Mouse (Mus musculus): ENCODE results near the gene Mogs. TPM values are rescaled to one million over a fixed set of nuclear protein-coding genes. Genes with fewer than 3 reads are reported as not detected.

Mogs gene
- total and polyA plus RNA-seq, 3 experiments: 150 to 209 TPM; not detected in 1

DNA sequence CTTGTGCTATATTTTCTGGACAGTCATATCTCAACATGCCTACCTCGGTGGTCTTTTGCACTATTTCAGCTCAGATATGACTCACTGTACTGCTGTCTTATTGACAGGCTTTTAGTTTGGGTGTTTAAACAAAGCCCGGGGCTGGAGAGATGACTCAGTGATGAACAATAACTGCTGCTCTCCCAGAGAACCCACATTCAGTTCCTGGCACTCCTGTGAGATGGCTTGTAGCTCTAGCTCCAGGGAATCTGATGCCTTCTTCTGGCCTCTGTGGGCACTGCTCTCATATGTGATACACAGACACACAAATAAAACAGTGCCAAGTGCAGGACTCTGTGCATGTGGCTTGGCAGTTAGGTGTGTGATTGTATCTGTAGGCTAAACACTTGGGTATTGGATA lies 29.9 kb downstream of the Mogs start:
- H3K27me3 ChIP-seq (ENCODE audit: control insufficient read depth in 1 of 2, insufficient read depth in 2 of 2, low read length in 2 of 2): no peaks in the 10 kb centered on the region
- H3K9ac ChIP-seq (ENCODE audit: control insufficient read depth, low read depth, low read length, poor library complexity, severe bottlenecking): no peak overlapping the region
- H3K79me2 ChIP-seq (ENCODE audit: control insufficient read depth, insufficient read depth, low read length, poor library complexity): no peaks in the 10 kb centered on the region
- H3K9me3 ChIP-seq (replicated peaks; ENCODE audit: insufficient read depth, low read length): no peaks in the 10 kb centered on the region
- no peak overlapping the region for H3K27ac ChIP-seq (ENCODE audit: control insufficient read depth, low read depth, low read length)
- H3K4me3 ChIP-seq (ENCODE audit: control insufficient read depth in 1 of 2, insufficient read depth in 1 of 2, low read depth in 2 of 2, low read length in 2 of 2): no peak overlapping the region
- no peak for TF ChIP-seq ELF1 (IDR thresholded peaks at IDR 0.05; ENCODE audit: low read depth, low read length)
- TF ChIP-seq BHLHE40 (IDR thresholded peaks at IDR 0.05; ENCODE audit: borderline replicate concordance, low read depth, low read length): no peak
- TF ChIP-seq MAFK (IDR thresholded peaks at IDR 0.05; ENCODE audit: borderline replicate concordance, low read depth, low read length): no peak
- no peak for TF ChIP-seq RCOR1 (IDR thresholded peaks at IDR 0.05; ENCODE audit: low read depth, low read length)
- no peak for TF ChIP-seq E2F4 (IDR thresholded peaks at IDR 0.05; ENCODE audit: borderline replicate concordance, low read depth, low read length)
- no peak for TF ChIP-seq TAL1 (IDR thresholded peaks at IDR 0.05; ENCODE audit: low read length)
- no peaks in the 10 kb centered on the region for H3K36me3 ChIP-seq (ENCODE audit: control insufficient read depth in 1 of 2, insufficient read depth in 2 of 2, low read length in 2 of 2)
- no peaks in the 10 kb centered on the region for H3K4me1 ChIP-seq (ENCODE audit: control insufficient read depth in 1 of 2, insufficient read depth in 2 of 2, low read length in 2 of 2)
- DNase-seq (ENCODE audit: low read depth, low spot score): no peak

DNA sequence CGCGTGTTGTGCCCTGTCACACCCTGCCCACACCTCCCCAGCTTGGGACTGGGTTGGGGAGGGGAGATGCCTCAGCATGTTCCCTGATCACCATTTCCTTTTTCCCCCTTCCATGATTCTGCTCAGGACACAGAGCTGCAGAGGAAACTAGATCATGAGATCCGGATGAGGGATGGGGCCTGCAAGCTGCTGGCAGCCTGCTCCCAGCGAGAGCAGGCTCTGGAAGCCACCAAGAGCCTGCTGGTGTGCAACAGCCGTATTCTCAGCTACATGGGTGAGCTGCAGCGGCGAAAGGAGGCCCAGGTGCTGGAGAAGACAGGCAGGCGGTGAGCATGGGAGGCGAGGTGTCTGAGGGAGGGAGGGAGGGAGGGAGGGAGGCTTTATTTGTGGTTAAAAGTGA lies 30.5 kb downstream of the Mogs start:
- Histone ChIP-seq H3K9me3 (replicated peaks; ENCODE audit: insufficient read depth, low read length) (no peaks in the 10 kb centered on the region), H3K9ac (ENCODE audit: control insufficient read depth, low read depth, low read length, poor library complexity, severe bottlenecking) (no peak overlapping the region), H3K4me1 (ENCODE audit: control insufficient read depth in 1 of 2, insufficient read depth in 2 of 2, low read length in 2 of 2) (no peaks in the 10 kb centered on the region), H3K4me3 (ENCODE audit: control insufficient read depth in 1 of 2, insufficient read depth in 1 of 2, low read depth in 2 of 2, low read length in 2 of 2) (no peak overlapping the region), H3K27me3 (ENCODE audit: control insufficient read depth in 1 of 2, insufficient read depth in 2 of 2, low read length in 2 of 2) (no peaks in the 10 kb centered on the region), H3K27ac (ENCODE audit: control insufficient read depth, low read depth, low read length) (no peak overlapping the region), H3K36me3 (ENCODE audit: control insufficient read depth in 1 of 2, insufficient read depth in 2 of 2, low read length in 2 of 2) (no peaks in the 10 kb centered on the region), H3K79me2 (ENCODE audit: control insufficient read depth, insufficient read depth, low read length, poor library complexity) (no peaks in the 10 kb centered on the region)
- TF ChIP-seq CTCF (IDR thresholded peaks at IDR 0.05 in 2 of 3, conservative IDR thresholded peaks at IDR 0.05 in 1 of 3; ENCODE audit: control insufficient read depth in 1 of 3, insufficient read depth in 1 of 3, low read depth in 2 of 3, low read length in 3 of 3, poor library complexity in 1 of 3, severe bottlenecking in 1 of 3) (no peak), ETS1 (IDR thresholded peaks at IDR 0.05; ENCODE audit: low read depth, low read length) (no peak)
- DNase-seq (ENCODE audit: low read depth, low spot score): no peak

DNA sequence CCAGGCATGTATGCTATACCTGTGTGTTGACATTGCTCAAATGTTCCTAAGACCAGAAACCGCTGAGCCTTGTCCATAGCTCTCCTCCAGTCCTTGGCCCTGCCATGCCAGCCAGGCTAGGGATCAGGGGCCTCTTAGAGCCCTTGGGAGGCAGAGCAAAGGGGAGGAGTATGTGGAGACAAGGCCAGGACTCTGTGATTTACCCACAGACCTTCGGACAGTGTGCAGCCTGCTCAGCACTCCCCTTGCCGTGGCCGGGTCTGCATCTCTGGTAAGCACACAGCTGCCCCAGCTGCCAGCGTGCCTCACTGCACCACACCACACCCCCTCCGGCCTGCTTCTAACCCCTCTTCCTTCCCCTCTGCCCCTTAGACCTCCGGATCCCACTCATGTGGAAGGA lies 32.0 kb downstream of the Mogs start:
- DNase-seq (ENCODE audit: low read depth, low spot score): no peak

More for the DNA sequence above, 32.0 kb downstream of the Mogs start:
- no peak for TF ChIP-seq TCF12 (IDR thresholded peaks at IDR 0.05; ENCODE audit: low read depth, low read length)
- no peak for TF ChIP-seq USF2 (IDR thresholded peaks at IDR 0.05; ENCODE audit: borderline replicate concordance in 1 of 2, insufficient read depth in 1 of 2, low read depth in 1 of 2, low read length in 2 of 2)
- no peak for TF ChIP-seq MYB (IDR thresholded peaks at IDR 0.05; ENCODE audit: low read depth, low read length)
- no peak for TF ChIP-seq ZMIZ1 (IDR thresholded peaks at IDR 0.05; ENCODE audit: low read depth, low read length)
- no peak for TF ChIP-seq UBTF (IDR thresholded peaks at IDR 0.05; ENCODE audit: borderline replicate concordance, insufficient read depth, low read depth, low read length)
- TF ChIP-seq GATA1 (IDR thresholded peaks at IDR 0.05; ENCODE audit: low read depth, low read length): no peak
- Histone ChIP-seq H3K79me2 (ENCODE audit: control insufficient read depth, insufficient read depth, low read length, poor library complexity) (no peaks in the 10 kb centered on the region), H3K27ac (ENCODE audit: control insufficient read depth, low read depth, low read length) (no peak overlapping the region), H3K4me1 (ENCODE audit: control insufficient read depth in 1 of 2, insufficient read depth in 2 of 2, low read length in 2 of 2) (no peaks in the 10 kb centered on the region), H3K9me3 (replicated peaks; ENCODE audit: insufficient read depth, low read length) (no peaks in the 10 kb centered on the region), H3K4me3 (ENCODE audit: control insufficient read depth in 1 of 2, insufficient read depth in 1 of 2, low read depth in 2 of 2, low read length in 2 of 2) (no peak overlapping the region), H3K27me3 (ENCODE audit: control insufficient read depth in 1 of 2, insufficient read depth in 2 of 2, low read length in 2 of 2) (no peaks in the 10 kb centered on the region), H3K36me3 (ENCODE audit: control insufficient read depth in 1 of 2, insufficient read depth in 2 of 2, low read length in 2 of 2) (no peaks in the 10 kb centered on the region), H3K9ac (ENCODE audit: control insufficient read depth, low read depth, low read length, poor library complexity, severe bottlenecking) (no peak overlapping the region)

Data from MEL (cell line).